Mouse (Mus musculus) CH12.LX (cell line): ENCODE results near the gene Dexi.

ENCODE experiments used
- CTCF ChIP-seq, 2 experiments: IDR thresholded peaks in 1 of 2; conservative IDR thresholded peaks in 1 of 2; 2 replicates each; pipeline ENCODE4 v1.5.1; 2011 to 2012; ENCODE audit warnings: low read depth in 2 of 2, low read length in 2 of 2, improper control_type of control experiment in 1 of 2, inconsistent platforms in 1 of 2, mild to moderate bottlenecking in 1 of 2, moderate library complexity in 1 of 2
- EP300 ChIP-seq: IDR thresholded peaks from 2 replicates; pipeline ENCODE4 v1.6.1; 2011; ENCODE audit warnings: low read length, improper control_type of control experiment

DNA sequence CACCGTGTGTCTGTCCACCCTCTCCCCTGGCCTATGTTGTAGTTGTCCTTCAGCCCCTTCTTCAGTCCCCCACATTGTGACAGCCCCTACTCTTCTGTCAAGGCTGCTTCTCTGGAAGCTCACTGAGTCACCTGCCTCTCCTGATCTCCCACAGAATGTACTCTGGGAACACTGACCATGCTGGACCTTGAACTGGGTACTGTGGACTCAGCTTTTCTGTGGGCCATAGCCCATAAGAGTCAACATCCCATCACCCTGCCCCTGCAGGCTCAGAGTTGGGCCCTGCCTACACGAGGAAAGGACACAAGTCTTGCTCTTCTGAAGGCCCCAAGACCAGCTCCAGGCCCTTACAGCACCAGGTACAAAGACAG, 17.3 kb downstream of the Dexi start:
- TF ChIP-seq CTCF (conservative IDR thresholded peaks at IDR 0.05 in 1 of 2, IDR thresholded peaks at IDR 0.05 in 1 of 2; ENCODE audit: low read depth in 2 of 2, low read length in 2 of 2): no peak
- TF ChIP-seq EP300: no peak
